Mouse (Mus musculus) CD4-positive, CD25-positive, alpha-beta regulatory T cell, adult 2 months (primary cell): ENCODE data around the gene Inpp5d.

Source experiments
- DNase-seq: peaks from one replicate; pipeline ENCODE4 v3.0.0-alpha.2; 2012; ENCODE audit warnings: low read depth, low spot score

Inpp5d gene

DNA sequence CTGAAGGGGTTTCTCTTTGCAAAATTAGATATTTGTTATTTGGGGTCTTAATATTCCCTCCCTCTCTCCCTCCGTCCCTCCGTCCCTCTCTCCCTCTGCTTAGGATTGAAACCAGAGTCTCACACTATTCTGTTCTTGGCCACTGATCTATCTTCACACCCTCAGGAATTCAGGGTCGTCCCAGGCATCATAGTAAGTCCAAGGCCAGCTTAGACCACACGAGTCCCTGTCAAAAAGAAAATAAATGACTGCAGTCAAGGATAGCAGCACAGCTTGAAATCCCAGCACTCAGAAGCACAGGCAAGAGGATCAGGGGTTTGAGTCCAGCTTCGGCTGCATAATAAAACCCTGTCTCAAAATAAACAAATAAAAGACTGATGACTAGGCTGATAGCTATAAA, 35.0 kb downstream of the Inpp5d start:
- DNase-seq: no peak

DNA sequence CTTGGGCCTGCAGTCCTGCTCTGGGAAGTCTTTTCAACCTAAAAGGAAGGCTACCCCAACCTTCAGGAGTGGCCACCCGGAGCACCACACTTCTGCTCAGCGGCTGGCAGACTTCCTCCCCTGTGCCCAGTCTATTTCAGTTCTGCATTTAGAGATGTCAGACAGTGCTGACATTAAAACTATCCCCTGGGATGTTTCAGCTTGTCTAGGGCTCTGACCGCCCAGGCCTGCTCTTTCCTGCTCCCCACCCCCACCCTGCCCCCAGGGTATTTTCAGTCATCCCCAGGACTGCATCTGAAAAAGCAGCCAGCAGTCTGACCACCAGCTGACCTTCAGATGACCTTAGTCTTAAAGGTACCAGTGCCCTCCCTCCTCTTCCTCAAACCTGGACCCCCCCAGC, 38.0 kb downstream of the Inpp5d start:
- DNase-seq: no peak

DNA sequence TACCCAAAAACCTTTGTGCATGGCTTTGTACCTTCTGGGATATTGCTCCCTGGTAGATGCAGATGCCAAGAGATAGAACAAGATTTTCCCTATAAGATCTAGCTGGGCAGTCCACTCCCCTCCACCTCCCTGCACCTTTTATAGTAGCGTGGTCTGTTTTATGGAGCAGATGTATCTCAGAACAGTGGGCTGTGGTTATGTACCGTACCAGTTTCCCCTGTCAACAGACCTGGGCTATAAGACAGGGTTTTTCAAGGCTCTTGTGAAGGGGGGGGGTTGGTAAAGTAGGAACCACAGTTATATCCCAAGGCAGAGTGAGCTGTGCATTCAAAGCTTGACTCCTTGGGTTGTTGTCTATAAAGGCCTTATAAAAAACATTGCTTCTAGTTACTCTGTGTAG, 38.4 kb downstream of the Inpp5d start:
- DNase-seq: no peak

DNA sequence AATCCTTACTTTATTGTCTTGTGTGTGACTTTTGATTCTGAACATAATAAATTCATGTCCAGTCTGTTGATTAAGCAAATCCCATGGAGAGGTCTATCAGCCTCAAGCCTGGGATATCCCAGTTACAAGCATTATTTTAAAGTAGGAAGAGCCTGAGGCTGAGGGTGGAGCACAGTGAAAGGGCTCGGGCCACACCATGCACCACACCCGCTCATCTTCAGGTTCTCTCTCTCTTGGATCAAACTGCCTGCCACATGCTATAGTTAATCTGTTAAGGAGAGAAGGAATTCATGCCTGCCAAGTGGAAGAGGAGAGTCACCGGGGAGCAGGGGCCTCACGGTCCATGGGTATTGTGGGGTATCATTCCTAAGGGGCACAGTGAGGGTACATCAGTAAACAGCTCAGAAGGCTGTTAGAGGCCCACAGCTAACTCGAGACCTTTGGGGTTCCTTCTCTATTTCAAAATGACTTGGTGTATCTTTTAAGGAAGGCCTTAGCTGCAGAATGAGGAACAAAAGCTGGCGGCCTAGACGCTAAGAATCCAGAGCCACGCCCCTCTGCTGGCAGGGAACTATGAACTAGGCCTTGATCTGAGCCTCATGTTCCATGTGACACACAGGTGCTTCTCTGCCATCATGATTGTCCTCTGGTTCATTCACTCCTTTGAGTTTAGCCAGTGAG, 39.0 kb downstream of the Inpp5d start:
- DNase-seq: peak; percentile 27

DNA sequence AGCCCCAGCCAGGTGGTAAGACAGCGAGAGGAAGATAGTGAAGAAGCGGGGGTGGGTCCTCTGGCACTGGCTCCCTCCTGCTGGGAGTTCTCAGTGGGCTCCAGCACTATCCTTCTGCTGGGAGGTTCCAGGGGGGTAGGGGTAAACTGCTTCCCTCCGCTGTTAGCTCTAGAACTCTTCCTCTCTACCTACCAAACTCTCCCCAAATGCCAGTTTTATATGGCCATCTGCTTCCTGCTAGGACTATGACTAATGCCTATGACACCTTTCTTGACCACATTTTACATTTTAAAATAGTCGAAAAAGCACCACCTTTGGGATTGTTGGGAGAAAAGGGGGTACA, 39.5 kb downstream of the Inpp5d start:
- no peak for DNase-seq

DNA sequence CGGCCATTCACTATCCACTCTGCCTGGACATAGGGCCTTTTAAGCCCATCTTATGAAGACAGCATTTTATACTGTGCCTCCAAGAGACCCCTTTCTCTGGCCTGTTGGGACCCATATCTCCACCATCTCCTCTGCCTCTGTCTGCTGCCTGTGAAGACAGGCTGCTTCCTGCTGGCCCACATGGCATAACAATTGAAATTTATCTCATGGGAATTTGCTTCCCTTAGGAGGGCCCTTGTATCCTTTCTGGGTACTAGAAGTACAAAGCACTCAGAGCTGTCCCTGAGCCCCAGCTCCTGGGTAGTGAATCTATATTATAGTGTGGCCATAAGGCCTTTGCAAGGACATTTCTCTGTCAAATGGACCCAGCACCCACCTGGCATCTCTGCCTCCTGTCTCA, 40.6 kb downstream of the Inpp5d start:
- DNase-seq: no peak

DNA sequence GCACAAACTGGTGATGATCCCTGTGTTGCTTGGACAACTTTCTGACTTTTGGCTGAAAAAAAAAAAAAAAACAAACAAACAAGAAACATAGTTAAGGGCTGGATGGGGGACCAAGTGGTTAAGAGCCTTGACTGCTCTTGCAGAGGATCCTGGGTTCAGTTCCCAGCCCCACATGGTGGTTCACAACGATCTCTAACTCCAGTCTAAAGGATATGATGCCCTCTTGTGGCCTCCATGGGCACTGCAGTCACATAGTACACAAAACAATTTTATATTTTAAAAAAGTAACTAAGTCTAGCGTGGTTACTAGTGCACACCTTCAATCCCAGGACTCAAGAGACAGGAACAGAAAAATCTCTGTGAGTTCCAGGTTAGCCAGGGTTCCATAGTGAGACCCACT, 43.9 kb downstream of the Inpp5d start:
- DNase-seq: peak; percentile 47

DNA sequence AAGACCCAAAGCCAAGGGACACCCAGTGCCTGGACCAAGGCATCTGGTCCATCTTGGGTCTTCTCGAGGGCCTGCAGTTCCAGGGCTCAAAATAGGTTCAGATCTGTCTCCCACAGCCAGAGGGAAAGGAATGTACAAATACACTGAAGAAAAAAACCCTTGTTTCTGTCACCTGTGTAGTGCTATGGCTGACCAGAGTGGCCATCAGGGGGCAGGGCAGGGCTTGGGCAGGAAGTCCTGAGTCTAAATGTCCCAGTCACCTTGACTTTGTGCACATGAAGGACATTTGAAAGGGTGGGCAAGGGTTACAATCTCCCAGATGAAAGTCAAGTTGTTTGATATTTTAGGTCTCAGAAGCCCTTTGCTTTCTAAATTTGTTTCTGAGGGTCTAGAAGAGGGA, 46.9 kb downstream of the Inpp5d start:
- DNase-seq: no peak

DNA sequence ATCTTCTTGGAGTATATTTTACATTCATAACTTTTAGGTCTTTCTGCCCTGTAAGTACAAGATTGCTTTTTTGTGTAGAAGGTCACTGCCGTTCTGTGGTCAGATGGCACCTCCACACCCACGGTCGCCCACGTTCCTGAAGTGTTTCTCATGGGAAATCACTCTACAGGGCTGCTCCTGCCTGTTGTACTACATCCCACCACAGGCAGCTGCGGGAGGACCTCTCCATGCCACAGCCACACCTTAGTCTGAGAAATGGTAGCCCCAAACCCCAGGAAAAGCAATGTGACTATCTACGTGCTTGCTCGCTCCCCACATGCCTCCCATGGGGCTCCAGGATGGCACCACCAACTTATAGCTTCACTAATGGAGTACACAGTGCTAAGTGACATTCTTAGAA, 48.2 kb downstream of the Inpp5d start:
- no peak for DNase-seq

DNA sequence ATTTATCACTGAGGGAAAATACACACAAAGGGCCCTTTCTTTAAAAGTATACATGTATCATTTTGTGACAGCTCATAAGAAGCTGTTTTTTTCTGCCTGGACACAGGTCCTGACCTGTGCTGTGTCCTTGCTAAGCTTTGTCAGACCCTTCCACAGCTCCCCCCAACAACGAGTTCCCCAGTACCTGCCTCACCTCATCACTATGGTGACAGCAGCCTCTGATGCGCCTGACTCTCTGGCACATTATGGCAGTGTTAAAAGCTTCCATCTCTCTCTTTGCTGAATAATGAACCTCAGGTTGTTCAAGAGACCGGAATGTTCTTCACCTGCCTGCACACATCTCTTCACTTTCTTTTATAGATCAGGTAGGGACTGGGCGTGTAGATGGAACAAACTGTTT, 51.4 kb downstream of the Inpp5d start:
- DNase-seq: no peak

DNA sequence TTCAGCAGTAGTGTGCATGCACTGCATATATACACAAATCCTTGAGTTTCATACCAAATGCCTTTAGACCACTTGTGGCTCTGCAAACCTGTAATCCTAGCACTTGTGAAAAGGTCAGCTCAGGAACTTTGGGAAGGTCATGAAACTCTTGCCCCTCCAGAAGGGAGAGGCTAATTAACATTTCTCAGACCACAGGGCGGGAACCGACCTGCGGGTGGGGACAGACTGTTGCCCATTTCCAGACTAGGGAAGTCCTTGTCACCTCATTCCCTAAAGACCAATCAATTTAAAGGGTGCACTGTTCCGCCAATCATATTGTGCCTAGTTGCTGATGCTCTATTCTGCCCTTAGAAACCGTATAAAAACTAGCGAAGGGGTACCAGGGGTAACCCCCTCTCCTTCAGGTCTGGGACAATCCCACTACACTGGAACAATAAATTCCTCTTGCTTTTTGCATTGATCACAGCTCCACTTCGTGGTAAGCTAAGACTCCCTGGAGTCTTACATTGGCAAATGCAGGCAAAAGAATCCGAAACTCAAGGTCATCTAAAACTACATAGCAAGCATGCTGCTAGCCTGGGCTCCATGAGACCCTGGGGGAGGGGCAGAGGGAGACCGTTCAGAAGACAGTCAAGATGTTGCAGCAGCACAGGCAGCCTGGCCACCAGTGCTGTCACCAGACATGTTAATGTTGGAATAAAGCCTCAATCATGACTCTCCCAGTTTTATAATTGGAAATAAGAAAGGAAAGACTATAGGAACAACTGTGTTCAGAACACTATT, 53.9 kb downstream of the Inpp5d start:
- no peak for DNase-seq

DNA sequence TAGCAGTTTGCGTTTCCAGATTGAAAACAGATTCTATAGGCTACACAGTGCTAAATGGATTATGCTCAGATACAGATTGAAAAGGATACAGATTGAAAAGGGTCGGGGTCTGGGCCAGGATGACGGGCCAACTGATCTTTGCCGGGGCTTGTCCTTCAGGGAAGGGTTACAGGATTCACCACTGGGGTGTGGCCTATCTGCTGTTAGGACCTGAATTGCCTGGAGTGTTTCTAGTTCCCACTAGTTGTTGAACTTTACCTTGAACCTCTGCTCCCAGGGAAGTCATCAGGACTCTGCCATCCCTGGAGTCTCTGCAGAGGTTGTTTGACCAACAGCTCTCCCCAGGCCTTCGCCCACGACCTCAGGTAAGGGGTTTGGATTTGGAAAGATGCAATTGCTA, 55.9 kb downstream of the Inpp5d start:
- no peak for DNase-seq

DNA sequence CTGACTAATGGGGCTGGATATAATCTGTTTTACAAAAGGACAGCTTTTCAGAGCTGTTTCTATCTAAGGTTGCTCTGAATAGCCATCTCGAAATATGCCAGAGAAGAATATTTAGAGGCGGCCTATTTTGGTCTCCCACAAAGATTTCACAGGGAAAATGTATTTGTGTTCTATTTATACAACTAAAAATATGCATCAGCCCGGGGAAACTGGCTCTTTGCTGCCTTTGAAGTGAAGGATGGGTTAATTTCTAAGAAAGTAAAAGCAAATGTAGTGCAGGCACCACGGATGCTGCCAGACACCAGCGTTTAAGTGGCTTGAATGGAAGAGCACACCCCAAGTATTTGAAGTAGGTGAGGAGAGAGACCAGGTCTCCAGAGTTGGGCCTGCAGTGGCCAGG, 59.0 kb downstream of the Inpp5d start:
- DNase-seq: no peak

DNA sequence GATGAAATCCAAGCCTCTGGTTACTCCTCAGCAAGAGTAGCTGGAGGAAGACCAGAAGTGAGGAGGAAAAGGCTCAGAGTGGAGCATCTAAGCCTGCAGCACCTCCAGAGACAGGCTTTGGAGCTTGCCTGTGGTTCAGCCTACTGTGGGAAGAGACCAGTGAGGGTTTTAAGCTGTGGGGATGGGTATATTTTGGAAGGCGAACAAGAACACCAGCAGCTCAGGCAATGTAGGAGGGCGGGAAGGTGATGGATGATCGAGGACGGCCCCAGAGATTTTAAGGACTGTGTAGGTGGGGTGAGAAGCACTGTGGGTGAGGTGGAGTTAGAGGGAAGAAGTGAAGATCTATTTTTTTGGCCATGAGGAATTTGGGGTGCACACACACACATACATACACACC, 60.8 kb downstream of the Inpp5d start:
- DNase-seq: no peak

DNA sequence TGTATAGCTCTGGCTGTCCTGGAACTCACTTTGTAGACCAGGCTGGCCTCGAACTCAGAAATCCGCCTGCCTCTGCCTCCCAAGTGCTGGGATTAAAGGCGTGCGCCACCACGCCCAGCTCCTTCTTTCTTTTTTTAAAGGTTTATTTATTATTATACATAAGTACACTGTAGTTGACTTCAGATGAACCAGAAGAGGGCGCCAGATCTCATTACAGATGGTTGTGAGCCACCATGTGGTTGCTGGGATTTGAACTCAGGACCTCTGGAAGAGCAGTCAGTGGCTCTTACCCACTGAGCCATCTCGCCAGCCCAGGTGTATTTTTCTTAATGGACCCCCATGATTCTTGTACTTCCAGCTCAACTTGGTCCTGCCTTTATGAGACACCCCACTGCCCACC, 62.4 kb downstream of the Inpp5d start:
- DNase-seq: peak; percentile 33

DNA sequence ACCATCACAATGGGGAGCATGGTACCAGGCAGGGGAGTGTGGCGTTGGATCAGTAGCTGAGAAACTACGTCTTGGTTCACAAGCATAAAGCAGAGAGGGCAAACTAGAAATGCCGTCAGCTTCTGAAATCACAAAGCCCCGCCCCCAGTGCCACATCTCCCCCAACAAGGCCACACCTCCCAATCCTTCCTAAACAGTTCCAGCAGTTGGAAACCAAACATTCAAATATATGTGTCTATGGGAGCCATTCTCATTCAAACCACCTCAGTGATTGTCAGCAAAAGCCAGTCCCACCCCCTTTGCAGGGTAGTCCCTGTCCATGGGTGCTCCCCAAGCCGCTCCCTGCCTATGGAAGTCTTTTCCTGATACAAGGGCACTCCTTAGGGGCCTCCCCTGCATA, 64.0 kb downstream of the Inpp5d start:
- DNase-seq: no peak

DNA sequence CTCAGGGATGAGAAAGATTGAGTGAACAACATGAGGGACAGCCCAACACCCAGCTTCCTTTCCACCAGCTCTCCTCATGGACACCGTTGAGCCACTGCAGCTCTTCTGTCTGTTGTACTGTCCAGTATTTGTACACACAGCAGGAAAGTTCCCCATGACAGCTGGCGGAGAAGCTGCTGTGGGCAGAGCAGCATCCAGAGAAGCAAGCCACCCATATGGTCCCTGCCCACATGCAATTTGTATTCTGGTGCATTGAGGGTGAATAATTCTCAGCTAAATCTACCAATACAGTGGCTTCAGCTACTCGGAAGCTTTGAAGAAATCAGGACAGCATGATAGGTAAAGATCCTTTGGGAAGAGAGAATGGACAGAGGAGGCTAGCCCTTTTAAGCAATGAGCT, 64.7 kb downstream of the Inpp5d start:
- no peak for DNase-seq

DNA sequence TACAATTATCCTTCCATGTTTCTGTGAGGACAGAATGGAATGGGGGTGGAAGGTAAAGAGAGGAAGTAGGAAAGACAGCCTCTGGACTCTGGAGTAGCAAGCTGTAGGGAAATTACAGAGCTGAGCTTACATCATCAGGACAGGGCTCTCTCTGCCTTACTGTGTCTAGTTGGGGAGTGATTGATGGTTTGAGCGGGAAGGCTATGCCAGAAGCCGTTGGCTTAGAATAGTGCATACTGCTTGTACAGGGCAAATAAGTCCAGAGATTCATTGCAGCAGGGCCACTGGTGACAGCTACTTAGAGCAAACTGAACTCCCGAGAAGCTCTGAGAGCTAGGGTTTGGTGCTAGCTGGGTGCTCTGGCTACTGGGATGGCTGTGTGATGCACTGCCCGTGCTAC, 66.2 kb downstream of the Inpp5d start:
- no peak for DNase-seq

DNA sequence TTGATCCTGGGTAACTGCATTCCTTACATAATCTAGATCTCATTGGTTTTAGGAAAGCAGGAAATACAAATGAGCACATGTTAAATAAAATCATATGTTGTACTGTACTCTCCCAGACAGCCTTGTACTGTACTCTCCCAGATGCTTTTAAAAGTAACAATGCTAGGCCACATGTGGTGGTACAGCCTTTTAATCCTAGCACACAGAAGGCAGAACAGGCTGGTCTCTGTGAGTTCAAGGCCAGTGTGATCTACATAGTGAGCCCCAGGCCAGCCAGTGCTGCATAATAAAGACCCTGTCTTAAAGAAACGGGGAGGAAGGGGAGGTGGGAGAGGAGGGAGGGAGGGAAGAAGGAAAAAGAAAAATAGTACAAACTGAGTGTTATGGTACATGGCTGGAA, 66.9 kb downstream of the Inpp5d start:
- DNase-seq: no peak

DNA sequence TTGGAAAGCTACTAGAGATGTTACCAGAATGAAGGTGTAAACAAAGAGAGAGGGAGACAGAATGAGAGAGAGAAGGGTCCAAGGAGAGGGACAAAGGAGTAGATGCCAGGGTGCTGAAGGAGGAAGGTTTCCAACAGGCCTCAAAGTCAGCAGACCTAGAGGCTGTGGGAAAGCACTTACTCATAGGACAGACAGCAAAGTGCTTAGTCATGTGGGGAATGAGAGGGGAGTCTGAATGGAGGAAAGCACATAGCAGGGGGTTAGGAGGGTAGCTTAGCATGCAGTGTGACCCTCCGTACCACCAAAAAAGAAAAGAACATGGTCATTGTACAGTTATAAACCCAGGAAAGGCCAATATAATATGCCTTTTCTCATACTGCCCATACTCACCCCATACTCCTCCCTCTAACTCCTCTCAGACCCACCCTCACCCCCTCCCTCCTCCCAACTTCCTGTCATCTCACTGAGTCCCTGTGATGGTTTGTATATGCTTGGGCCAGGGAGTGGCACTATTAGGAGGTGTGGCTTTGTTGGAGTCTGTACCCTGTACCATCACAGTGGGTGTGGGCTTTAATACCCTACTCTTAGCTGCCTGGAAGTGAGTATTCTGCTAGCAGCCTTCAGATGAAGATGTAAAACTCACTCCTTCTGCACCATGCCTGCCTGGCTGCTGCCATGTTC, 69.7 kb downstream of the Inpp5d start:
- no peak for DNase-seq

DNA sequence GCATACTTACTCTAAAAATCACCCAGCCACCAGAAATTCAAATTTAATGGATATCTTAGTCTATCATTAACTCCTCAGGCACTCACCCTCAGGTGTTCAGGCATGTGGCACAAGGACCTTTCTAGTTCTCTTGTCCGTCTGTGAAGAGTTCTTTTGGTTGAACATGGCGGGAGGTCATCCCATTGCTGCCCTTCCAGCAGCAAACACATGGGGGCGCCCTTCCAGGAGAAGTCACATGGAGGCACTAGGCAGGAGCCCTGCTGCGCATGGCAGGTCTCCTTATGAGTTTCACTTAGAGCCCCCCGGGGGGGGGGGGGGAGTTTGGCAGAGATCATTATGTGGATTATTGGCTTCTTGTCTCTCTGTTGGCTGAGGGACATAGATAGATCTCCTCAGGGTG, 76.2 kb downstream of the Inpp5d start:
- peak; percentile 66 for DNase-seq

DNA sequence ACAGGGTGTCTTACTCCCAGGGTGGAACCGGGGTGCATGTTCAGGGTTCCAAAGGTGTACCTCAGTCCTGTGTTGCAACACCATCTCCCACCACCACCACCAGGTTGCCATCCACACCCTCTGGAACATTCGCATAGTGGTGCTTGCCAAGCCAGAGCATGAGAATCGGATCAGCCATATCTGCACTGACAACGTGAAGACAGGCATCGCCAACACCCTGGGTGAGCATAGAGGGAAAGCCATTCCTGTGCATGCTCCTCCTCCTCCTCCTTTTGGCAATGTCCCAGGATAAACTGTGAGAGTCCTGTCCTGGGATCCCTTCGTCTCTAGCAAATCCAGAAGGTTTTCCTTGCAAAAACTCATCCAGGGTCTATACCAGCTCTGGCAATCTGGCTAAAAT, 77.9 kb downstream of the Inpp5d start:
- DNase-seq: no peak

DNA sequence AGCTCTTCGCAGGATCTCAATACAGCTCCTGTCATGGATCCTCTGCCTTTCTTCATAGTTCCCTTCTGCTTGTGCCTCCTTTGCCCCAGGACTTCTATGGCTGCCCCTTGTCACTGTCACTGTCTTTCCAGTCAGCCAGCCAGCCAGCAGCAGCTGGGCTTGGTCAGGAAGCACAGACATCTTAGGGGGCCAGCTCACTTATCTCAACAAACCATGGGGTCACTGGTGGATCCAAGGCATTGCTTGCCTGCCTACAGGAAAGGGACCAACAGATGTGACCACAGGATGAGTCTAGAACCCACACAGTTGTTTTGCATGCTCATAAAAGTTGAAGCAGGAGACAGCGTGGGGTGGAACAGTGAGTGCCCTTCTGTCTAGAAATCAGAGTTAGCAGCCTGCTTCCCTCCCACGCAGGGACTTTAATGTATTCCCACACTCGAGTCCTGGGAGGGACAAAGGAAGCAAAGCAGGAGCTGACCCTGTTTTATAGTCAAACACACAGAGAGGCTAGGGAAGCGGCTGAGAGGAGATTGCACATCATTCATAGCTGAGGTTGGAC, 79.9 kb downstream of the Inpp5d start:
- DNase-seq: no peak
